Mouse (Mus musculus) retina, postnatal 7 days (tissue): ENCODE data around the gene Gm20815.
"Not testable (repeated sequence)": the region's sequence is repeated elsewhere in the genome, so short reads cannot be mapped to it uniquely, and the experiment has no call there.

Experiments
- DNase-seq: peaks from one replicate; pipeline ENCODE4 v3.0.0-alpha.2; 2012; ENCODE audit warnings: low read depth, low spot score

Gene Gm20815

GRCm38 (mm10) chrY:8835069-8835468, at the start of gene Gm20815:
TSS of gene Gm20815 (minus strand) at chrY:8835169.
- DNase-seq, result not testable (repeated sequence)
